Mouse (Mus musculus): ENCODE measurements around the gene Cyp2j7.
"Not testable (repeated sequence)": the region's sequence is repeated elsewhere in the genome, so short reads cannot be mapped to it uniquely, and the experiment has no call there.

Gene Cyp2j7

DNA sequence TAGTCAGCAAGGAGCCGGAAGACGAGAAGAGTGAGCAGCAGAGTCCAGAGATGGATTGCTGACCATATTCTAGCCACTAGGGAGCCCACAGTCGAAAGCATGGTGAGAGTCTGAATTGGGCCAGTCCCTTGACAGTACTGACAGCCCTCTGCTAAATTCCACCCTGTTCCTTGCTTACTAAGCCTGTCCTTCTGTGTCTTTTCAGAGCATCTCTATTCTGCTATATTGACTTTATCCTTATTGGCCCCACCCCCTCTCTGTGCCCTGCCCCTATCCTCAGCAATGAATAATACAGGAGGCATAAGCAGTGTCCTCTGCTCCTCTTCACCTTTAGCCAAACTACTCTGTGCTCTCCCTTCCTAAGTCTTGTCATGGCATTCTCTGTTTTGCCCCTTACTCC is at the start of gene Cyp2j7:
Gene Cyp2j7 (minus strand): TSS at position 101 of the 400 bp plus-strand sequence.
- DNase-seq (ENCODE audit: low read depth, low spot score): no peak

DNA sequence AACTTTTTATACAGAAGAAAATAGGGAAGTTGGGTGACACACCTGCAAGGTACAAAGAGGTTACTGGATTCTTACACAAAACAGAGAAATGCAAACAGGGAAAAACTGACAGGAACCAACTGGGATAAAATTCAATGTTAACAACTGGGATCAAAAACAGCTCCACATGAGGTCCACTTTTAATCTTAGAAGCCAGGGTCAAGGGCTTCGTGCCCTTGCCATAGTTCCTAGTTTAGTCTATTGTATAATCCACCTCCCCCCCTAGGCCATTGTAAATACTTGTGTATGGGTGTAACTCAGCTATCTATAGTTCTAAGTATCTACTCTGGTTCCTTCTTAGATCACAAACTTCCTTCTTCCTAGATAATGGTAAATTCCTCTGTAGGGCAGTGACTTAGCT is 40.4 kb upstream of the Cyp2j7 start:
- DNase-seq (ENCODE audit: low read depth, low spot score): not testable (repeated sequence)

DNA sequence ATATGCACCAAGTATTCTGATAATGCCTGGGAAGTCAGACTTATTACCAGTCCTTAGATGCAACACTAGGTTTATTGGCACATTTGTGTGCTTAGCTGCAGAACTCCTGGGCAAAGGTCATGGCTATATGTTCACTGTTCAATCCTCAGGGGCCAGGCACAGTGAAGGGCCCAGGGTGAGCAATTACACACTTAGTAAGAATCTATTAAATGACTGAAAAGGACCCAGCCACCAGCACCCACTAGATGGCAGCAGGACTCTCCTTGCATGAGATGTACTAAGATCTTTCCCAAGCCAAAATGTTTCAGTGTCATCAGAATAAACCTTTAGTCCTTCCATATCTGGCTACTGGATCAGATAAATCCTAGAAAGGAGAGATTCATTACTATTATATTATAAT is 37.4 kb upstream of the Cyp2j7 start:
- DNase-seq (ENCODE audit: low read depth, low spot score): no peak

GRCm38 (mm10) chr4:96196701-96197100 is 39.8 kb downstream of the Cyp2j7 start:
- DNase-seq (ENCODE audit: low read depth, low spot score): no peak

- not testable (repeated sequence) for DNase-seq (ENCODE audit: low read depth, low spot score)
Measured at GRCm38 (mm10) chr4:96189321-96189720, 47.1 kb downstream of the Cyp2j7 start.

DNA sequence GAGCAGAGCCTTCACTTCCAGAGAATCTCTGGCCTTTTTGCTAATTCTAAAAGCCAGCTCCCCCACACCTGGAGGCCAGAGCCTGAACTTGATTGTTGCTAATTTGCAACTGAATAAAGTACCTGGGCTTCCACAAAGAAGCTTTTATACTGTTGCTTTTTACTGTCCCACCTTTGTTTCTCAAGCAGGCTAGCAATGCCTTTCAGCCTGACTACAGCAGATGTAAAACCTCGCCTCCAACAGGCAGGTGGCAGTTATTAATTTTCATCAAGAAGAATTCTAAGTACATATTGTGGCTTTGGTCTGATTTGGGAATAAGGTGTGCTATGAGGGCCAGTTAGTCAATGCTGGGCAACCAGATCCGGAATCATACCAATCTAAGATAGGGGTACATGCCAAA is 47.8 kb downstream of the Cyp2j7 start:
- not testable (repeated sequence) for DNase-seq (ENCODE audit: low read depth, low spot score)

- not testable (repeated sequence) for DNase-seq (ENCODE audit: low read depth, low spot score)
Measured at GRCm38 (mm10) chr4:96188146-96188545, 48.3 kb downstream of the Cyp2j7 start.

DNA sequence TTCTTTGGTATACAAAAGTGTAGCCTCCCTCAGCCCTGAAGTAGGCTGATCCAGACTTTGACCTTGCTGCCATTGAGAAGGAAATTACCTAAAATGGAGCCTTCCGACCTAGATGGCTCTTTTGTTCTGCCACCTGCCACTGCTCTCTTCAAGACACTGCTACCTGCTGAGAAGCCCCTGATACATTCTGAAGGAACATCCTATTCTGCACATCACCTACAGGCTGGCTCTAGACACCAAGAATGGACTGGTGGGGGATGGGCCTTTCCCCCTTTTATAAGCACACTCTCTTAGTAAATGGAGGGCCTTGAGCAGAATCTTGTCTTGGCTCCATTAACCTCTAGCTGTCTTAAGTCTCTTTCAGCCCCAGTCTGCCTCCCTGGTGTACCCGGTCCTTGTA is 51.7 kb downstream of the Cyp2j7 start:
- DNase-seq (ENCODE audit: low read depth, low spot score): not testable (repeated sequence)

DNA sequence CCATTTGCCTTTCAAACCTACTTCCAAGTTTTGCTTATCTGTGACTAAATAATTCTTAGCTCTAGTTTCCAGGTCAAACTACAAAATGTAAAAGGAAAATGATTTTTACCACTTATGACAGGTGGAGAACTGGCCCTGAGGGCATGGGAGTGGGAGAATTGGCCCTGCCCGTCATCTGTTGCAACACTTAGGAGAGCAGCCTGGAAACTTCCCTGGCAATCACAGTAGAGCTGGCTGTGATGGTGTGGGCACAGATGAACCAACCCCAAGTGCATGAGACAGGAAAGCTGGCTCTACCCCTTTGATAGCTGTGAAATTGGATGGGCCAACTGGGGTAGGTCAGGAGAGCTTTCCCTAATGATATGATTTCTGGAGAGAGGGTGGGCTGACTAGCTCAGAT is 73.6 kb downstream of the Cyp2j7 start:
- DNase-seq (ENCODE audit: low read depth, low spot score): no peak

DNA sequence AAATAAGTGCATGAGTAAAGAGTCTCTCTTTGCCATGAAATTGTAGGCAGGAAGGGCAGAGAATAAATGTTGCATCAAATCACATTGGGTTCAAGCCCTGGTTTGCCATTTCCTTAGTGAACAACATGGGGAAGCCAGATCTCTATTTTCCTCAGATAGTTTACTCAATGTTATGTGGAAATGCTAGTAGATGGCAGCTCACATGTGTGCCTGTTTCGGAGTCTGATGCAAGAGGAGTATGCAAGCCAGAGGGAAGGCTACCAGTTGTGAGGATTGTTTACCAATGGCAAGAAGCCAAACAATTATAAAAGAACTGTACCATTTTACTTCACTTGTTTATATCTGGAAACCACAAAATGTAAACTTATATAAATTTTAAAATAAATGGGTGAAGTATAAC is 74.9 kb downstream of the Cyp2j7 start:
- no peak for DNase-seq (ENCODE audit: low read depth, low spot score)
